Mouse (Mus musculus) liver, adult 2 months (tissue): Measurements from ENCODE around the gene Pigk.

Source experiments
- CTCF ChIP-seq: fragments of 200-500 bp; IDR thresholded peaks from 2 replicates; pipeline ENCODE4 v1.5.1; 2011; ENCODE audit warnings: low read depth, low read length, control low read depth
- POLR2A ChIP-seq: fragments of 200-500 bp; IDR thresholded peaks from 2 replicates; pipeline ENCODE4 v1.6.1; 2011; ENCODE audit warnings: low read length, control low read depth; ENCODE audit not compliant: insufficient read depth; ENCODE audit errors: extremely low read depth

- no peak for TF ChIP-seq POLR2A
- no peak for TF ChIP-seq CTCF
These were observed 14.6 kb upstream of the Pigk start for GRCm38 (mm10) chr3:152699261-152699660.
